Mouse (Mus musculus) CH12.LX (cell line): ENCODE data around the gene 4930415O20Rik.

Experiments
- CHD2 ChIP-seq: IDR thresholded peaks from 2 replicates; pipeline ENCODE4 v1.6.1; 2011; ENCODE audit warnings: low read length, improper control_type of control experiment
- CTCF ChIP-seq, 2 experiments: IDR thresholded peaks in 1 of 2; conservative IDR thresholded peaks in 1 of 2; 2 replicates each; pipeline ENCODE4 v1.5.1; 2011 to 2012; ENCODE audit warnings: low read depth in 2 of 2, low read length in 2 of 2, improper control_type of control experiment in 1 of 2, inconsistent platforms in 1 of 2, mild to moderate bottlenecking in 1 of 2, moderate library complexity in 1 of 2
- EP300 ChIP-seq: IDR thresholded peaks from 2 replicates; pipeline ENCODE4 v1.6.1; 2011; ENCODE audit warnings: low read length, improper control_type of control experiment
- GABPA ChIP-seq: IDR thresholded peaks from 2 replicates; pipeline ENCODE4 v1.6.1; 2012; ENCODE audit warnings: low read depth, low read length, improper control_type of control experiment, inconsistent platforms; ENCODE audit not compliant: insufficient replicate concordance
- HCFC1 ChIP-seq: IDR thresholded peaks from 2 replicates; pipeline ENCODE4 v1.6.1; 2012; ENCODE audit warnings: low read depth, mild to moderate bottlenecking, inconsistent platforms, low read length, improper control_type of control experiment
- MAX ChIP-seq: IDR thresholded peaks from 2 replicates; pipeline ENCODE4 v1.6.1; 2011; ENCODE audit warnings: low read length, improper control_type of control experiment
- TCF12 ChIP-seq: IDR thresholded peaks from 2 replicates; pipeline ENCODE4 v1.6.1; 2014; ENCODE audit warnings: low read depth, mild to moderate bottlenecking, inconsistent platforms, low read length, improper control_type of control experiment
- USF1 ChIP-seq: IDR thresholded peaks from 2 replicates; pipeline ENCODE4 v1.6.1; 2014; ENCODE audit warnings: low read depth, mild to moderate bottlenecking, inconsistent platforms, low read length, improper control_type of control experiment

GRCm38 (mm10) chr15:98570873-98571538, at the start of gene 4930415O20Rik, which contains the start of gene Ccnt1:
- TF ChIP-seq CHD2 (no peak), USF1 (no peak), TCF12 (no peak), MAX (no peak), CTCF (conservative IDR thresholded peaks at IDR 0.05 in 1 of 2, IDR thresholded peaks at IDR 0.05 in 1 of 2; ENCODE audit: low read depth in 2 of 2, low read length in 2 of 2) (no peak), GABPA (no peak), EP300 (no peak), HCFC1 (no peak)
